Mouse (Mus musculus): ENCODE measurements around the gene Gstm7.
A peak's percentile ranks its signal among the peaks of the same experiment; 100 is the strongest.

DNA sequence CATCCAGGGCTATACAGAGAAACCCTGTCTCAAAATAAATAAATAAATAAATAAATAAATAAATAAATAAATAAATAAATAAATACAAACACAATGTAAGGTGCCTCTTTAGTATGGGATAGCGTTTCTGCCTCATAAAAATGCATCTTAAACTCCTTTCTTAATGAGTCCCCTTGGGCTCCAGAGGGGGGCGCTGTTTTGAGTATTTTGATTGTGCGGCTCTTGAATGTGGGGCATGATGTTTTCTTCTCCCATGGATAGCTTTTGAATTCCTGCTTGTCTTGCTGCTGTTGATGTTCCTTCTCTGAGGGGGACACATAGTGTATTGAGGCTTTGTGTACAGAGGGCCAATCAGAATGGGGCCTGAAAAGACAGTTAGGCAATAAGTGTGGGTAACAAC, 14.5 kb downstream of the Gstm7 start:
- peak; percentile 14; the same call in 1 of the 2 replicates for TF ChIP-seq CTCF (IDR thresholded peaks at IDR 0.05; ENCODE audit: low read depth, low read length)
- no peak for TF ChIP-seq GATA2 (IDR thresholded peaks at IDR 0.05; ENCODE audit: borderline replicate concordance, low read depth, low read length)
- no peak for TF ChIP-seq GATA1 (IDR thresholded peaks at IDR 0.05; ENCODE audit: borderline replicate concordance, low read length)
- no peak for TF ChIP-seq TAL1 (conservative IDR thresholded peaks at IDR 0.05; ENCODE audit: low read depth, low read length)
- TF ChIP-seq POLR2AphosphoS5 (IDR thresholded peaks at IDR 0.05; ENCODE audit: insufficient replicate concordance, low read depth, low read length), result no peak
